Mouse (Mus musculus): Measurements from ENCODE around the gene Nudt16.
"Not testable (repeated sequence)": the region's sequence is repeated elsewhere in the genome, so short reads cannot be mapped to it uniquely, and the experiment has no call there.

Nudt16 gene

DNA sequence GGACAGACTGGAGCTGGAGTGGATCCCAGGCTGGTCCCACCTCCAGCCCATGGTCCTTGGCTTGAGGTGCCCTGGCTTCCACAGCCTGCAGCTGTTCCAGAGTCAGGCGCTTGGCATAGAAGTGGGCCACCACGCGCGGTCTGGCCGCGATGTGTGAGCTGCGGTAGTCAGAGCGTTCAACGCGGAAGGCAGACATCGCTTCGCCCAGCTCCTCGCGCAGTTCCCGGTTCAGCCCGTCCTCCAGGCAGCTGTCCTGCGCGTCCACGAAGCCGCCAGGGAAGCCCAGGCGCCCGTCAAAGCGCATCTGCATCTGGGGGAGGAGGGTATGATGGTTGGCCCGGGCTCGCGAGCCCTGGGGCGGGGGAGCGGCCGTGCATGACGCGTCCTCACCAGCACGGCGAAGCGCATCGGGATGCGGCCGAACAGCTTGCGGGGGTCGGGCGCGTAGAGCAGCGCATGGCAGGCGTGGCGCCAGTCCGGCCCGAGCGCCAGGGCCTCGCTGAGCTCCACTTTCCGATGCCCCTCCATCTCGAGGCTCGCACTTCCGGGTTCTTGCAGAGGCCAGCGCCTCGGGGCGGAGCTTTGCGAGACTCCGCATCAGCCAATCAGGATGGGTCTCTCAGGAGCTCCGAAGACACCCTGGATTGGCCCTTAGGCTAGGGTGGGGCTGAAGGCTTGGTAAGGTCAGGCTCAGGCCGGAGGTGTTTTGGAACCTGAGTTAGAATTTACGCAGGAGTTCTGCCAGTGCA, at the start of gene Nudt16:
Nudt16 (minus strand) TSS at position 572 of the 749 bp plus-strand sequence.
- peak; percentile 81 for DNase-seq (ENCODE audit: low spot score)

GRCm38 (mm10) chr9:105144992-105145391, 13.4 kb upstream of the Nudt16 start, which contains the start of gene 1700080E11Rik:
1700080E11Rik (minus strand) TSS chr9:105145092.
- DNase-seq (ENCODE audit: low spot score): no peak

GRCm38 (mm10) chr9:105139204-105139603, 7.6 kb upstream of the Nudt16 start:
- no peak for DNase-seq (ENCODE audit: low spot score)

DNA sequence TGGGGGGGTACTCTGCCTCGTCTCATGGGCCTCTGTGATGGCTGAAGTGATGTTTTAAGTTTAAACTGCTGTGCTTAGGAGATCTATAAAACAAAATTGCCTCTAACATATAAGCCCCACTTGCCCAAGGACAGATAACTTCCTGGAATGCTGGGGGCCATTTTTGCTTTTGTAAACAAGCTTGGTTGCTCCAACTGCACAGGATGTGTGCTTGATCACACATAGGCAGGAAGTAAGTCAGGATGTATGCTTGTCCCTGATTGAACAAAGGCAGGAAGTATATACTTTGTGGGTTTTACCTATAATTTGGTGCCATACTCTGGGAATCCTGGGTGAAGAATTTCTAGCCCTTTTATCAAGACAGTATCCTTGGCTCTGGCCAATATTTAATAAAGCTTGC, 4.8 kb upstream of the Nudt16 start:
- no peak for DNase-seq (ENCODE audit: low spot score)

DNA sequence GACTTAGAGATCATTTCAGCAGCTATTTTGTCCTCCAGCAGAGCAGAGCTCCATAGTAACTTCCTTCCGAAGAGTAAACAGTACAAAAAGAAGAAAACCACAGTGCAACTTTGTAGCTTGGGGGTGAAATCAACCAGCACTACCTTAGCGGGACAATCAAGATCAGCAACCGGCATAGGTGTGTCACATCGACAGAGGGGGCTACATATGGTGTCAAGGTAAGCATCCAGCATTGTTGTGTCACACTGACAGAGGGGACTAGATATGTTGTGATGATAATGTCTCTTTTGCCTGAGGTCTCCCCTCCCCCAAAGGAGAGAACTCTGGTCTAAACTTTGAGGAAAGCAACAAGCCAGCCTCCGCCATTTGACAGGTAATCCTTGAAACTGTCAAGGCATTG, 2.9 kb upstream of the Nudt16 start:
- no peak for DNase-seq (ENCODE audit: low spot score)

DNA sequence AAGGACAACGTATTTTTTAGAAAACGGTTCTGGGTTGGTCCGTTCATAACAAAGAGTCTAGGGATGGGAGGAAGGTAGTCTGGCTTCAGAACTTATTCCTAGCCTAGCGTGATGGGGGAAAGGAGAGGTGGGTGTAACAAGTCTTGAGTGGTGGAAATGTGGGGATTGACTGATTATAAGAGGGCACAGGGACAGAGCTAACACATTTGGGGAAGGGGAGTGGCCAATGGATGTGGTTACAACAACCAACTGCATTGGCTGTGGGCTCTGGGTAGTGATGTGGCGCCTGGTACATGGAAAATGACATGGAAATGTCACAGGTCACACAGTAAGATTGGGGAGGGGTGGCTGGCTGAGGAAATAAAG, 361 bp upstream of the Nudt16 start:
- DNase-seq (ENCODE audit: low spot score): no peak

DNA sequence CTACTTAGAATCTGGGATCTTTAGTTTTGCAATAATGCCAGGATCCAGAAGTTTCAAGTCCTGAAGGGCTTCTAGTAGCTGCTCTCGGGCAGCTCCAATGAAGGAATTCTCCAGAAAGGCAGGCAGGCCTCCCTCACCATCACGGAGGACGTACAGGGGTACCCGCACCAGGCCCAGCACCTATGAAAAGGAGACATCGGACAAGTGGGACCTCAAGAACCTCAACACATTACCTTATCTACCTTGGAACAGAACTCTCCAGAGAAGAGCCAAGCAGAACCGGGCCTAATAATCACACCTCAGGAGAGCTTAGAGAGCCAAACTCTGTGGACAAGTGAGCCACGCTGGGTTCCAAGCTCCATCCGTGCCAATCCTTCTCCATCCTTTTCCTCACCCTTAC, 1.3 kb downstream of the Nudt16 start:
- no peak for DNase-seq (ENCODE audit: low spot score)

DNA sequence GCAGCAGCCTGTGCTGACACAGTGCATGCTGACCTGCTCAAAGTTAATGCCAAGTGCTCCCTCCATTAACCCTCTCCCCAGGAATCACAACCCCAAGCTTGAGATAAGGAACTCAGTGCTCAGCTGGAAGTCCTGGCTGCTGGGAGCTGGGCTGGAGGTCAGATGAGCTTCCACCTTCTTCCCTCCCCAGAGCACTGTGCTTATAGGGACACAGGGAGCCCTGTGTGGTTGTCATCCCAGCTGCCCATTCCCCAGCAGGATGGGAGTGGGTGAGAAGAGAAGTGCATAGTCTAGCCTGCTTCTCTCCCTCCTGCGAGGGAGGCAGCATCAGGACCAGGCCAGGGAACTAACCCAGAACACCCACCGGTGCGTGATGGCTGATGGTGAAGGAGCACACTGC, 6.4 kb downstream of the Nudt16 start:
- DNase-seq (ENCODE audit: low spot score): not testable (repeated sequence)

GRCm38 (mm10) chr9:105103893-105104292, 27.7 kb downstream of the Nudt16 start:
- no peak for DNase-seq (ENCODE audit: low spot score)

- DNase-seq (ENCODE audit: low spot score): no peak
Observed at GRCm38 (mm10) chr9:105101911-105102310, 29.7 kb downstream of the Nudt16 start.

DNA sequence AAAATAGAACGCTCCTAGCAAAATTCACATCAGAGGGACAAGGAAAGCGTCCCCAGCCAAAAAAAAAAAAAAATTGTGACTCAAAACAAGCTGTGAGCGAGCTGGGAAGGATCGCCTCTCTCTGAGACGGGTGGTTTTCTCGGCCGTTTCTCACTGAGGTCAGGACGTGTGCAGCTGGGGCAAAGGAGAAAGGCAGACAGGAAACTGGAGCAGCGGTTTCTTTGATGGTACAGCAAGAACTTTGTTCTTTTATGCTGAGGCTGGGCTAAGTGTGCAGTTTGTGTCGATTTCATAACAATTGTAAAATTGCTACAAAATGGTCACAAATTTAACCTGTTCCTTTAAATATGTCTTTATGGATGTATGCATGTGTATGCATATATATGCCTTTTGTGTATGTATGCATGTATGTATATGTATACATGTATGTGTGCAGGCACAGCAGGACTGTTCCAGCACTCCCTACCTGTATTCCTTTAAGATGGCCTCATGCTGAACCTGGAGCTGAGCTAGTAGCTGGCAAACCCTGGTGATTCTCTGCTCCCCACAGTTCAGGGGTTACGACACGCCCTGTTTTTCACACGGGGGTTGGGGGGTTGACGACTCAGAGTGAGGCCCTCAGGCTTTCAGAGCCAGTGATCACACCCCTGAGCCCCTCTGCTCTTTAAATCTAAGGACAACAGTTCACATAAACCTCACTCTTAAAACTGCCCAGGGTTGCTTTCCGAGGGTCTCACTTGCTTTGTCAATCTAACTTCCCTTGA, 30.6 kb downstream of the Nudt16 start:
- DNase-seq (ENCODE audit: low spot score): no peak

DNA sequence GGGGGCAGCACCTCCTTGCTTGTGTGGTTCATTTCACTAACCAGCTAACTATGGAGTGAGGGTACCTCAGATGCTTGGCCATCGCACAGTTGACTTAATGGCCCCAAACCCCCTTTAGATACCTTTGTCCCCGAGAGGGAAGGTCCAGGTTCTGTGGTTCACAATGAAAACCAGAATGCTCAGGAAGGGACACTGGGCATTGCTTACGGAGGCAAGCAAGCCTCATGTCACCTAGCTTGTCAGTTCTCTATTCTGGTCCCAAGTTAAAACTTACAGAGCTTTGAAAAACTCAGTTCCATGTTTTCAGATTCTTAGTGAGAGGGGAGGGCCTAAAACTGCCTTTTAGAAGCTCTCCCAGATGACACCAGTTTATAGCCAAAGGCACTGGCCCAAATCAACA, 51.4 kb downstream of the Nudt16 start:
- DNase-seq (ENCODE audit: low spot score): no peak
